In the genomic region with DNA sequence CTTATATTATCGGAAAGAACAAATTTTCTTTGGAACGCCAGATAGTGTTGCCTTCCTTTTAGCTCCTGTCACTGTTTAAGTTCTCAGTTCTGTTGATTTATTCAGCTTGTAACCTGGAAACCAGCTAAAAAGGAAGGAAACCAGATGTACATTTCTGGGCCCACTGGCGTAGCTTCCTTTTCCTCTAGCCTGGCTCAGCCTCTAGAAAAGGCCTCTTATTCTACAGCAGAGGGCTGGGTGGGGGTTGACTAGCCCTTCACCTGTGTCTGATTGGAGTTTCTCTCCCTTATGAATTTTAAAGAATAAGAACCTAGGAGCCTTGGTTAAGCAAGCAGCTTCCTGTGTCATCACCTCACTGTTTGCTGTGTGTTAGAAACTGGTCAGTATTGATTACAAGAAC, we compare ENCODE assay signal across 10 mouse cellular contexts.
DNase-seq lines count a peak whose midpoint lies in the region; ATAC-seq lines count a peak whose summit lies in the region.
"Had no signal": no experiment of that assay in that cellular context is flagged by ENCODE, and none has a peak within 500 bp of the region (broad histone marks: within the 10 kb centered on the region; RNA-seq: fewer than 3 reads in every experiment).

No protein-coding gene starts in this region.

- DNase-seq in heart, postnatal 36 days, result no peak
- no peak for DNase-seq in liver, embryonic 13.5 days
- DNase-seq in thymus, postnatal 36 days, result peak; percentile 29 to 32
- no peak for DNase-seq in adrenal gland, postnatal 25 days
- no peak for DNase-seq in frontal cortex, postnatal 36 days (ENCODE audit: low spot score in 2 of 2)

- peaks cover 23% of the 10 kb centered on the region for H3K4me1 ChIP-seq in heart, embryonic 13.5 days
- H3K4me1 ChIP-seq in neural tube, embryonic 13.5 days (replicated peaks), result peaks cover 29% of the 10 kb centered on the region
- peaks cover 20% of the 10 kb centered on the region for H3K4me1 ChIP-seq in neural tube, embryonic 15.5 days
- H3K4me1 ChIP-seq in liver, embryonic 13.5 days (replicated peaks), result peaks cover 46% of the 10 kb centered on the region

- WGBS in heart, embryonic 13.5 days, result 57% methylated on average over 3 of the region's 3 CpGs
- 45% methylated on average over 3 of the region's 3 CpGs for WGBS in neural tube, embryonic 13.5 days
- WGBS in neural tube, embryonic 15.5 days, result 51% methylated on average over 3 of the region's 3 CpGs
- 16% methylated on average over 3 of the region's 3 CpGs for WGBS in liver, embryonic 13.5 days (ENCODE audit: insufficient replicate concordance)

- H3K4me3 ChIP-seq in heart, embryonic 13.5 days, result no peak overlapping the region
- H3K4me3 ChIP-seq in neural tube, embryonic 13.5 days, result no peak overlapping the region
- no peak overlapping the region for H3K4me3 ChIP-seq in neural tube, embryonic 15.5 days (replicated peaks)
- H3K4me3 ChIP-seq in liver, embryonic 13.5 days (replicated peaks), result no peak overlapping the region
- H3K4me3 ChIP-seq: hindbrain, embryonic 10.5 days had no signal

- H3K36me3 ChIP-seq in heart, embryonic 13.5 days, result no peaks in the 10 kb centered on the region
- no peaks in the 10 kb centered on the region for H3K36me3 ChIP-seq in neural tube, embryonic 13.5 days
- no peaks in the 10 kb centered on the region for H3K36me3 ChIP-seq in neural tube, embryonic 15.5 days
- H3K36me3 ChIP-seq in liver, embryonic 13.5 days, result no peaks in the 10 kb centered on the region
- H3K36me3 ChIP-seq: hindbrain, embryonic 10.5 days had no signal

- H3K4me2 ChIP-seq in heart, embryonic 13.5 days, result peak overlapping the region; percentile 11; the same call in 1 of the 2 replicates
- no peak overlapping the region for H3K4me2 ChIP-seq in neural tube, embryonic 13.5 days
- H3K4me2 ChIP-seq in neural tube, embryonic 15.5 days, result no peak overlapping the region
- peak overlapping the region; percentile 42 for H3K4me2 ChIP-seq in liver, embryonic 13.5 days

- ATAC-seq in heart, embryonic 13.5 days (ENCODE audit: extremely low read depth, insufficient number of reproducible peaks, low FRiP score, low TSS enrichment), result no peak
- ATAC-seq in neural tube, embryonic 13.5 days (ENCODE audit: low read depth), result no peak
- no peak for ATAC-seq in neural tube, embryonic 15.5 days (ENCODE audit: low FRiP score)
- ATAC-seq in liver, embryonic 13.5 days (ENCODE audit: low read depth), result no peak

- H3K9me3 ChIP-seq in heart, embryonic 13.5 days, result no peaks in the 10 kb centered on the region
- no peaks in the 10 kb centered on the region for H3K9me3 ChIP-seq in neural tube, embryonic 13.5 days
- H3K9me3 ChIP-seq in neural tube, embryonic 15.5 days (replicated peaks), result no peaks in the 10 kb centered on the region
- H3K9me3 ChIP-seq in liver, embryonic 13.5 days (replicated peaks), result no peaks in the 10 kb centered on the region
- H3K9me3 ChIP-seq: G1E; hindbrain, embryonic 10.5 days had no signal

- H3K9ac ChIP-seq in heart, embryonic 13.5 days, result no peak overlapping the region
- no peak overlapping the region for H3K9ac ChIP-seq in neural tube, embryonic 13.5 days
- no peak overlapping the region for H3K9ac ChIP-seq in neural tube, embryonic 15.5 days (replicated peaks)
- no peak overlapping the region; the same call in 1 of the 2 replicates for H3K9ac ChIP-seq in liver, embryonic 13.5 days

- intact Hi-C loops in heart, postnatal 36 days (cut with DNase I), result no loop called here

- H3K27me3 ChIP-seq in heart, embryonic 13.5 days (replicated peaks), result no peaks in the 10 kb centered on the region
- H3K27me3 ChIP-seq in neural tube, embryonic 13.5 days, result no peaks in the 10 kb centered on the region
- no peaks in the 10 kb centered on the region for H3K27me3 ChIP-seq in neural tube, embryonic 15.5 days (replicated peaks)
- no peaks in the 10 kb centered on the region for H3K27me3 ChIP-seq in liver, embryonic 13.5 days

- H3K27ac ChIP-seq in heart, embryonic 13.5 days (replicated peaks), result peak overlapping the region; percentile 45
- H3K27ac ChIP-seq in neural tube, embryonic 13.5 days (replicated peaks), result 0 out of 2 replicates have a peak overlapping the region, but pooled peaks have one; percentile 6
- H3K27ac ChIP-seq in neural tube, embryonic 15.5 days (replicated peaks), result no peak overlapping the region
- H3K27ac ChIP-seq in liver, embryonic 13.5 days, result peak overlapping the region; percentile 83
- H3K27ac ChIP-seq: hindbrain, embryonic 10.5 days had no signal

Comparison
In these comparisons a context has a peak if more than half of its experiments do, and no peak if none do; other contexts are left out.
1. H3K4me2 ChIP-seq: peak in heart, embryonic 13.5 days (single experiment) and liver, embryonic 13.5 days (single experiment); none in neural tube, embryonic 13.5 days (single experiment) and neural tube, embryonic 15.5 days (single experiment).
2. DNase-seq: peak in thymus, postnatal 36 days (2 of 2); none in heart, postnatal 36 days (0 of 2), liver, embryonic 13.5 days (single experiment), adrenal gland, postnatal 25 days (single experiment) and frontal cortex, postnatal 36 days (0 of 2).